Mouse (Mus musculus): ENCODE results near the gene Gabpb1. TPM values are rescaled to one million over a fixed set of nuclear protein-coding genes. Genes with fewer than 3 reads are reported as not detected.

Gabpb1 gene
- 9.0 and 10.3 TPM in 2 replicates for polyA plus RNA-seq (2012; rRNA removed)

DNA sequence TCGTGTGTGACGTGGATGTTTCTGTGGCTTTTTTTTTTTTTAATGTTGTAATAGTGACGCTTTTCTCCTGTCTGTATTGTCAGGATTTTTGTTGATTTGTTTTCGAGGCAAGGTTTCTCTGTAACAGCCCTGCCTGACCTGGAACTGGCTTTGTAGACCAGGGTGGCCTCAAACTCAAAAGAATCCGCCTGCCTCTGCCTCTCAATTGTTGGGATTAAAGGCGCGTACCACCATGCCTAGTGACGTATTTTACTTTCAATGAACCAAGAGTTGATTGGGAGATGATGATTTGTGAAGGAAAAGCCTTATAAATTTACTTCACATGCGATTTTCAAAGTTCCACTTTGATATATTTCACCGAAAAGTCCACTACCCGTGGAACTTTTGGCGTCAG, at the start of gene Gabpb1:
TSS of gene Gabpb1 (minus strand) at position 216 of the 394 bp plus-strand sequence.

DNA sequence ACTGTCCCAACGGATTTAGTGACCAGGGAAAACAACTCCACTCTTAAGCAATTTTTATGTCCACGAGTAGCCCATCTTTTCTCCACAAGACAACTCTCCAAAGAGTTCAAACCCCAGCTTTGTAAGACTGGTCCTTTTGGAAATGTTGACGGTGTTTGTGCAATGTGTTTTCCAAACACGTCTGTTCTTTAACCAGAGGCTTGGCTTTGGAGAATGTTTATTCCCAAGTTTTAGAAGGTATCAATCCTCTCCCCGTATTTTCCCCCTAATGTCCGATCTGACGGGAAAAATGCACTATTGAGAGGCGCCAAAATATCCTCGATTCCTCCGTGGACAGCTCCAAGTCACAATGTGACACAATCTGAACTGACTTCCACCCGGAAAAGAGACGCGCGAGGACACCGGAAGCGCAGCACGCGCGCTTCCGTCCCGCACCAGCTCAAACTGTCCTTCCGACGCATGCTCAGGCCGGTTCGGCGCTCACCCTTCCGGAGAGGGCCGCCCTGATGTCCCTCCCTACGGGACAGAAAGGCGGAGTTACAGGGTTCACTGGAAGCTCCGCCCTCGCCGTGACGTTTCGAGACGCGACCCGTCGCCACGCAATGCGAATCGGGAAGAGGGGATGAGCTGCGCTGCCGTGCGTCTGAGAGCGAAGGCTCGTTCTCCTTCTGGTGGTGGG, 30.8 kb upstream of the Gabpb1 start, which contains the start of gene Usp8:
TSS of gene Usp8 (plus strand) at position 570 of the 679 bp plus-strand sequence.

DNA sequence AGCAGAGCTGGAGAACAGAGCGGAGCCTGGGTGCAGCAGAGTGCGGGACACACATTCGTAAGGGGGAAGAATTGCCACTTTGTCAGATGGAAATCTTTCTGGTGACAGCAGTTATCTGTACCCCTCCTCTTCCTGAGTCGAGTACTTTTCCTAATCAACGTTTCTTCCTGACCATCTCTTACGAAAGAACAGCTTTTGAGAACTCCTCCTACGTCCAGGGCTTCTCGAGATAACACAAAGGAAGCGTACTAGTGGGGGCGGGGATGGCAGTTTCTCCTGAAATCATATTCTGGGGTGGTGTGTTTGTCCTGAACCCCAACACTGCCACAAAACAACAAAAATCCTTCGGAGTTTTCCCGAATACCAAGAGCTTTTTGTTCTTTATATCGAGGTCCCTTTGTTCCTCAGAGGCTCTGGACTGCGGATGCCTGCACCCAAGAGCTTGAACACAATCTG, 56.9 kb downstream of the Gabpb1 start, which contains the start of gene Hdc:
TSS of gene Hdc (minus strand) at position 51 of the 456 bp plus-strand sequence.

Other genes starting within 250 kb of the Gabpb1 start
- 2.9 and 4.2 TPM in 2 replicates for gene Atp8b4, start 175.7 kb downstream of the Gabpb1 start, polyA plus RNA-seq (2012; rRNA removed)
- 41.3 and 44.2 TPM in 2 replicates for gene Slc27a2, start 123.9 kb downstream of the Gabpb1 start, polyA plus RNA-seq (2012; rRNA removed)
- gene Hdc, start 57.0 kb downstream of the Gabpb1 start, polyA plus RNA-seq (2012; rRNA removed), result 3.3 and 4.7 TPM in 2 replicates
- gene Usp8, start 31.0 kb upstream of the Gabpb1 start, polyA plus RNA-seq (2012; rRNA removed), result 12.6 and 13.8 TPM in 2 replicates
- 0.83 and 1.2 TPM in 2 replicates for gene Usp50, start 107.1 kb upstream of the Gabpb1 start, polyA plus RNA-seq (2012; rRNA removed)
- 15.9 and 18.0 TPM in 2 replicates for gene Trpm7, start 199.9 kb upstream of the Gabpb1 start, polyA plus RNA-seq (2012; rRNA removed)

Measured in liver, embryonic 14 days (tissue).